Mouse (Mus musculus): ENCODE measurements around the gene Mbnl1.

DNA sequence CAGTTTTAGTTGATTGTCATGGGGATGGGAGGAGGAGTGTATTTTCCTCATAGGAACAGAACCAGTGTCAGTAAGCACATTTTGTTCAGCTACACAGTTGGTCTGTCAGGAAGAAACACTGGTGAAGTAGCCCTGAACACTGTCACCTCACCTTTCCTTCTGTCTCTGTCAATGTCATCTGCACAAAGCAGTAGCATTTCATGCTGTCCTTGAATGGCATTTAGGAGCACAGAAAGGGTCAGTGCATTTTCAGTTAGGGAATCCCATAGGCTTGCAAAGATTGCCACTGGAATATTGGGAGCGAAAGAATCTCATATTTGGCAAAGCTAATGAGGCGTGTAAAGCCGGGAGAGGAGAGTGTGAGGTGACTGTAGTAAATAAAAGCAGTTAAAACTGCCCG, 114.5 kb downstream of the Mbnl1 start:
- TF ChIP-seq POLR2A (IDR thresholded peaks at IDR 0.05; ENCODE audit: low read depth, low read length) (no peak), CTCF (IDR thresholded peaks at IDR 0.05; ENCODE audit: borderline replicate concordance, insufficient read depth, low read length) (no peak)

Measured in embryonic fibroblast, embryonic 13.5 days (primary cell).